Mouse (Mus musculus) hindbrain, embryonic 14.5 days (tissue): ENCODE measurements around the gene Ttbk2. TPM values are rescaled to one million over a fixed set of nuclear protein-coding genes. Genes with fewer than 3 reads are reported as not detected.

Experiments
- ATAC-seq: fragments of 200-750 bp; cut with Nextera tagmentation; 2 replicates; pipeline ENCODE4 v1.8.0; 2017; ENCODE audit warnings: moderate number of reproducible peaks, mild to moderate bottlenecking, moderate TSS enrichment, moderate library complexity; ENCODE audit not compliant: low FRiP score
- DNase-seq: peaks from one replicate; pipeline ENCODE4 v3.0.0-alpha.2; 2015; ENCODE audit warnings: low spot score
- H3K27ac ChIP-seq: fragments of 300-500 bp; sonication (generic); 2 replicates; pipeline ENCODE4 v1.5.1; 2014; ENCODE audit warnings: mild to moderate bottlenecking, moderate library complexity
- H3K27me3 ChIP-seq: fragments of 300-500 bp; sonication (generic); 2 replicates; pipeline ENCODE4 v1.6.1; 2014; ENCODE audit warnings: mild to moderate bottlenecking, low read length, mixed read lengths; ENCODE audit not compliant: control insufficient read depth, insufficient read depth
- H3K36me3 ChIP-seq: fragments of 300-500 bp; sonication (generic); replicated peaks from 2 replicates; pipeline ENCODE4 v1.6.1; 2014; ENCODE audit not compliant: control insufficient read depth, insufficient read depth
- H3K4me1 ChIP-seq: fragments of 300-500 bp; sonication (generic); replicated peaks from 2 replicates; pipeline ENCODE4 v1.6.1; 2014; ENCODE audit warnings: antibody characterized with exemption, low read length, mixed read lengths; ENCODE audit not compliant: control insufficient read depth, insufficient read depth
- H3K4me2 ChIP-seq: fragments of 300-500 bp; sonication (generic); replicated peaks from 2 replicates; pipeline ENCODE4 v1.6.1; 2014; ENCODE audit warnings: mild to moderate bottlenecking, moderate library complexity
- H3K4me3 ChIP-seq: fragments of 300-500 bp; sonication (generic); replicated peaks from 2 replicates; pipeline ENCODE4 v1.5.1; 2014; ENCODE audit warnings: mild to moderate bottlenecking, low read length
- H3K9ac ChIP-seq: fragments of 300-500 bp; sonication (generic); 2 replicates; pipeline ENCODE4 v1.6.1; 2014
- H3K9me3 ChIP-seq: fragments of 300-500 bp; sonication (generic); 2 replicates; pipeline ENCODE4 v1.6.1; 2016; ENCODE audit warnings: low read length; ENCODE audit not compliant: control insufficient read depth
- WGBS: fragments of 180-500 bp; shearing (Covaris S2); extraction: QIAGEN DNeasy Blood & Tissue Kit; methylation state at CpG from one replicate; pipeline ENCODE4 v1.1.7; 2014; 5-methylcytosine and 5-hydroxymethylcytosine counted together
- polyA plus RNA-seq: library from polyadenylated mRNA; unstranded; fragments of >200 nt; fragmentation: Nextera tagmentation; extraction: Ambion mirVana; gene quantifications from 2 replicates; pipeline ENCODE4 v1.2.1, GENCODE M21; 2014

Gene Ttbk2
- polyA plus RNA-seq, 1 experiment from 2014 or later: 17.4 TPM

GRCm38 (mm10) chr2:120723621-120724020 is 126.8 kb downstream of the Ttbk2 start:
- Histone ChIP-seq H3K9ac (no peak overlapping the region), H3K4me2 (no peak overlapping the region), H3K36me3 (peaks cover 100% of the 10 kb centered on the region), H3K27me3 (no peaks in the 10 kb centered on the region), H3K4me1 (peaks cover 2% of the 10 kb centered on the region), H3K27ac (no peak overlapping the region), H3K9me3 (no peaks in the 10 kb centered on the region), H3K4me3 (no peak overlapping the region)
- DNase-seq: no peak
- ATAC-seq: no peak
- WGBS: 79% methylated on average over 4 of the region's 4 CpGs

DNA sequence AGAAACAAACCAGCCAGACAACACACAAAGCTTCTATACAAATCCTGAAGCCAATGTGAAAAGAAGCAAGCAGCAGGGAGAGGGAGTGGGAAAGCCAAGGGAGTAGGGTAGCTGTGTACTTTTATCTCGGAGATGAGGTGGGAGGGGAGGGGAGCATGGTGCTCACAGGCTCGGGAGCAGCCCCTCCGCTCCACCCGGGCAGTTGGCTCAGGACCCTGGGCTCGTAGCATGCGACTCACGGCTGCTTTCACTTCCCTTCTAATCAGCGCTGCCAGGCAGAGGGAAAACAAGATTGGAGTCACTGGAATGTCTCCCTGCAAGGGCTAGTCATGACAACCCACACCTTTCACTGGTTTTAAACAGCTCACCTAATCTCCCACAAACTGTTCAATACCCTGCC is 127.9 kb downstream of the Ttbk2 start:
- ATAC-seq: no peak
- 81% methylated on average over 8 of the region's 8 CpGs for WGBS
- Histone ChIP-seq H3K27me3 (no peaks in the 10 kb centered on the region), H3K9ac (no peak overlapping the region), H3K27ac (no peak overlapping the region), H3K36me3 (peaks cover 100% of the 10 kb centered on the region), H3K4me1 (no peaks in the 10 kb centered on the region), H3K9me3 (no peaks in the 10 kb centered on the region), H3K4me3 (no peak overlapping the region), H3K4me2 (no peak overlapping the region)
- no peak for DNase-seq

DNA sequence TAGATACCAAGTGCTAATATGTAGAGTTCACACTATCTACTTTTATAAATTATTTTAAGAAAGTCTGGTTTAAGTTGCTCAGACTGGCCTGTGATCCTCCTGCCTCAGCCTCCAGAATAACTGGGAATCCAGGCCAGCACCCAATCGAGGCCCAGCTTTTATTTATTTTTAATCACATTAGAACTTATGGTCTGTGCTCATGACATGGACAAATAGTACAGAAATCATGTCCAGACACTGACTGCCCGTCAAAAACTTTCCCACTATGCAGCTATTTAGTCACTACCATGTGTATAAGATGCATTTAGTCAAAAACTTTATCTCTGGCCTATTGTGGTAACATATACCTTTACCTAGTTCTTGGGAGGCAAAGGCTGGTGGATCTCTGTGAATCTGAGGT is 128.5 kb downstream of the Ttbk2 start:
- no peaks in the 10 kb centered on the region for H3K4me1 ChIP-seq
- H3K9ac ChIP-seq: no peak overlapping the region
- DNase-seq (no peak), ATAC-seq (no peak)
- WGBS: 97% methylated on average over 2 of the region's 2 CpGs
- H3K36me3 ChIP-seq: peaks cover 100% of the 10 kb centered on the region
- H3K27me3 ChIP-seq: no peaks in the 10 kb centered on the region
- no peaks in the 10 kb centered on the region for H3K9me3 ChIP-seq
- no peak overlapping the region for H3K4me2 ChIP-seq
- no peak overlapping the region for H3K27ac ChIP-seq
- no peak overlapping the region for H3K4me3 ChIP-seq

DNA sequence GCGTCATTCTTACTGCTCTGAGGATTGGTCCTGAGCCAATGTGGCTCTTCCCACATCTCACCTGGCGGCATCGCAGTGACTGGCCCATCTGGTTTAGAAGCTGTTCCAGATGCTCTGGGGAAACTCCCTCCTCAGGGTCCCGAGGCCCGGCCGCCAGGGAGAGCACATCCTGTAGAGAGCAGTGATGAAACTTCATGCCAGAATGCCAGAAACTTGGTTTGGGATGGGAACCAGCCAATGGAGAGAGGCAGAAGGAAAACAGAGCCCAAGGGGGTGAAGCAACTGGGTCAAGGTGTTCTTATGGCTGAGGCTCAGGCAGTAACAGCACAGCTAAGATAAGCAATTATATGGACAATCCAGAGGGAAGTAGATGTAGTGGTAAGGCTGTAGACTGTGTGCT is 129.6 kb downstream of the Ttbk2 start:
- H3K27ac ChIP-seq: no peak overlapping the region
- no peaks in the 10 kb centered on the region for H3K4me1 ChIP-seq
- ATAC-seq: no peak
- no peak overlapping the region for H3K9ac ChIP-seq
- no peaks in the 10 kb centered on the region for H3K9me3 ChIP-seq
- no peak for DNase-seq
- 94% methylated on average over 6 of the region's 6 CpGs for WGBS
- H3K4me2 ChIP-seq: no peak overlapping the region
- no peaks in the 10 kb centered on the region for H3K27me3 ChIP-seq
- peaks cover 99% of the 10 kb centered on the region for H3K36me3 ChIP-seq
- no peak overlapping the region for H3K4me3 ChIP-seq

GRCm38 (mm10) chr2:120718496-120718895 is 131.9 kb downstream of the Ttbk2 start:
- 96% methylated on average over 8 of the region's 8 CpGs for WGBS
- no peaks in the 10 kb centered on the region for H3K27me3 ChIP-seq
- DNase-seq: no peak
- no peak for ATAC-seq
- H3K4me1 ChIP-seq: no peaks in the 10 kb centered on the region
- H3K4me3 ChIP-seq: no peak overlapping the region
- no peak overlapping the region for H3K4me2 ChIP-seq
- H3K9me3 ChIP-seq: no peaks in the 10 kb centered on the region
- H3K36me3 ChIP-seq: peaks cover 97% of the 10 kb centered on the region
- no peak overlapping the region for H3K27ac ChIP-seq
- no peak overlapping the region for H3K9ac ChIP-seq

- Histone ChIP-seq H3K9ac (no peak overlapping the region), H3K4me3 (no peak overlapping the region), H3K27ac (no peak overlapping the region), H3K36me3 (peaks cover 63% of the 10 kb centered on the region), H3K4me2 (no peak overlapping the region), H3K9me3 (no peaks in the 10 kb centered on the region), H3K27me3 (no peaks in the 10 kb centered on the region), H3K4me1 (no peaks in the 10 kb centered on the region)
- ATAC-seq (no peak), DNase-seq (no peak)
- 97% methylated on average over 3 of the region's 3 CpGs for WGBS
These were observed 137.0 kb downstream of the Ttbk2 start for GRCm38 (mm10) chr2:120713441-120713840.

DNA sequence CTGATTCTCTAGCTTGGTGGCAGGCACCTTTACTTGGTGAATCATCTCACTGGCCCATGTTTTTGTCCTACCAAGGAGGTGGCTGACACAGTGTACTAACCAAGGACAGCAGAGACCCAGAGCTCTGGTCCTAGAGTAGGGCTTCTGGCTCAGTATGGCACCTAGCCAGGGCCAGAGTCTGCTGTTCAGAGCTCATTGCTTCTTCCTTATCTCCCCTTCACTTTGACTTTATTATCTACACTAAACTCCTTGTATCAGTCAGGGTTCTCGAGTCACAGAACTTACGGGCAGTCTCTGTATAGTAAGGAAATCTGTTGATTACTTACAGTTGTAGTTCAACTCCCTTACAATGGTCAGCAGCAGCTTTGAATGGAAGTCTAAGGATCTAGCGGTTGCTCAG is 139.5 kb downstream of the Ttbk2 start:
- H3K27me3 ChIP-seq: no peaks in the 10 kb centered on the region
- H3K9ac ChIP-seq: no peak overlapping the region
- ATAC-seq (no peak), DNase-seq (no peak)
- H3K4me1 ChIP-seq: no peaks in the 10 kb centered on the region
- peaks cover 44% of the 10 kb centered on the region for H3K36me3 ChIP-seq
- no peak overlapping the region for H3K4me3 ChIP-seq
- H3K4me2 ChIP-seq: no peak overlapping the region
- no peak overlapping the region for H3K27ac ChIP-seq
- 93% methylated on average over 3 of the region's 3 CpGs for WGBS
- no peaks in the 10 kb centered on the region for H3K9me3 ChIP-seq

- H3K36me3 ChIP-seq: peaks cover 40% of the 10 kb centered on the region
- no peak overlapping the region for H3K9ac ChIP-seq
- H3K4me2 ChIP-seq: no peak overlapping the region
- DNase-seq: no peak
- H3K4me1 ChIP-seq: no peaks in the 10 kb centered on the region
- no peaks in the 10 kb centered on the region for H3K9me3 ChIP-seq
- WGBS: 91% methylated on average over 3 of the region's 3 CpGs
- H3K27ac ChIP-seq: no peak overlapping the region
- H3K27me3 ChIP-seq: no peaks in the 10 kb centered on the region
- ATAC-seq: no peak
- no peak overlapping the region for H3K4me3 ChIP-seq
These were observed 140.2 kb downstream of the Ttbk2 start for GRCm38 (mm10) chr2:120710154-120710553.

DNA sequence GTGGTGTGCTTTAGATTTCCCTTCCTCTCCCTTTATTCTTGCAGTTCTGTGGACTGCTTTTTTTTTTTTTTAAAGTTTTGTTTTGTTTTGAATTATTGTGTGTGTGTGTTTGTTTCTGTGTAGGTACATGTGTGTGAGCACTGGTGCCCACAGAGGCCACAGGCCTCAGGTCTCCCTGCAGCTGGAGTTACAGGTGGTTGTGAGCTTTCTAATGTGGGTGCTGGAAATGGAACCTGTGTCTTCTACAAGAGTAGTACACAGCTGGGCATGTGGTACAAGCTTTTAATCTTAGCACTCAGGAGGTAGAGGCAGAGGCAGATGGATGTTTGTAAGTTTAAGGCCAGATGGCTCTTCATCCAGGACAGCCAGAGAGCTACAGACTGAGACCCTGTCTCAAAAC is 143.4 kb downstream of the Ttbk2 start:
- DNase-seq: no peak
- Histone ChIP-seq H3K9me3 (no peaks in the 10 kb centered on the region), H3K27me3 (no peaks in the 10 kb centered on the region), H3K4me2 (no peak overlapping the region), H3K36me3 (peaks cover 29% of the 10 kb centered on the region), H3K9ac (no peak overlapping the region), H3K4me3 (no peak overlapping the region), H3K27ac (no peak overlapping the region), H3K4me1 (no peaks in the 10 kb centered on the region)
- ATAC-seq: no peak

DNA sequence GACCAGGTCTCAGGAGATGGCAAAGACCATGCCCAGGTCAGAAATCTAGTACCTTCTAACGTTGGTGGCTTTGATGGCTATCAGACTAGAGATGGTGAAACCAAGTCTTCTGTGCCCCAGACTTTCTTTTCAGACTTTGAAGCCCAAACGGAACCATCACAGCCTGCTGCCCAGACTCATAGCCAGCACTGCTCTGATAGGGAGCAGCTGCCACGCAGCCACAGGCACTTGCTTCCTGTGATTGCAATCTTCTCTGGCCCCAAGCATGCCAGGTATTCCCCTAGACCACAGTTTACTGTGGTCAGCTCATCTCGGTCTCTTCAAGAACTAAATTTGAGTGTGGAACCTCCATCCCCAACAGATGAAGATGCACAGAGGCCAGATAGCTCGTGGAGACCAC is 147.7 kb downstream of the Ttbk2 start:
- no peak overlapping the region for H3K27ac ChIP-seq
- H3K4me2 ChIP-seq: no peak overlapping the region
- no peaks in the 10 kb centered on the region for H3K27me3 ChIP-seq
- H3K36me3 ChIP-seq: peaks cover 62% of the 10 kb centered on the region
- DNase-seq (no peak), ATAC-seq (no peak)
- no peaks in the 10 kb centered on the region for H3K4me1 ChIP-seq
- no peak overlapping the region for H3K4me3 ChIP-seq
- no peak overlapping the region for H3K9ac ChIP-seq
- WGBS: 85% methylated on average over 5 of the region's 5 CpGs
- no peaks in the 10 kb centered on the region for H3K9me3 ChIP-seq
